Mouse (Mus musculus): ENCODE data around the gene Cdc14b.
A peak's percentile ranks its signal among the peaks of the same experiment; 100 is the strongest.

The Cdc14b gene

DNA sequence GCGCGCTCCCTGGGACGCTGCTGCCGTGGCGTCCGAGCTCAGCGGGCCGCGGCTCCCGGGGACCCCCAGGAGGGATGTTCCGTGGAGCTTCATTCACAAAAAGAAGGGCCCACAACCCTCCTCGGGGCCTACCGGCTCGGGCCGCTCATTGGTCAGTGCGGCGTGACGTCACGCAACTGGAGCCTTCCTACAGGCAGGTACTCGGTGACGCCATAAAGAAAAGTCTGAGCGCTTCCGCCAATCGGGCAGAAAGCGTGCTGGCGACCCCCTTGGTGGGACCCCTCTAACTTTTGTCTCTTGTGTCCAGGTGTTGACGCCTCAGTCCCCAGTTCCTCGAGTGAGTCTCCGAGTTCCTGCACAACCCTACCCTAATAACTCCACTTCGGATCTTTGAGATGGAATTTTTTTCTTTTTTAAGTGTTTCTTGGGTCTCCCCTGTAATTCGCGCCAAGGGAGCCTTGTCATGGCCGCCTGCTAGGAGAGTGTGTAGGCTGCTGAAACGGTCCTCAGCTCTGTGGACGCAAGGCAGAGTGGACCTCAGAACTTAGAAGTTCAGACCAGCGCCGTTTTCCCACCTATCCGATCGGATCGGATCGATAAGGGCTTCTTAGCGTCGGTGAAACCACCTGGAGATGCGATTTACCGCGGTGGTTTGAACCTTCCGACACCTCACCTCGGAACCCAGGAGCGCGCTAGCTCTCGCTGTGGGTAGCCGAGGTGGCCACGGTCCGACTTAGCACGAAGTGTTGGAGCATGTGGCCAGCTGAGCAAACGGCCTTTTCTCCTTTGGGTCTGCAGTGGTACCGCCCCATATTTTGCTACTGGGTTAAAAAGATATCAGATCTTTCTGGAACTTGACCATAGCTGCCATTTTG is at the start of gene Cdc14b:
Gene Cdc14b, minus strand, starts transcription at position 412 of the 875 bp plus-strand sequence.
- DNase-seq: peak; percentile 80

- no peak for DNase-seq
These were observed 47.6 kb upstream of the Cdc14b start for GRCm38 (mm10) chr13:64322561-64323281.

DNA sequence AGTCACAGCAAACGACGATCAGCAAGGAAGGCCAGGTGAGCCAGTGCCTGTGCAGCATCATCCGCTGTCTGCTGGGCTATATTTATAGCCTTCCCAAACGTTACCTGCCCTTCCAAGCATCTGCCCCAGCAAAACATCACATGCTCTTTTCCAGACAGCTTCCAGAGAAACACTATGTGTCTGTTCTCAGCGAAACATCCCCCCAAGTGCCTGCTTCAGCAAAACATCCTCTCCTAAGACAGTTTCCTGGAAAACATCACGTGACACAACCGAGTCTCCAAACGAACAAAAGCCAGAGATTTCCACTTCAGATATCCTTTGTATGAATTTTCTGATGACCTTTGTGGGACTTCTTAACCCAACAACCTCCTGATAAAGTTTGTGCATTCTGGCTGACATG is 45.2 kb upstream of the Cdc14b start:
- DNase-seq: no peak

DNA sequence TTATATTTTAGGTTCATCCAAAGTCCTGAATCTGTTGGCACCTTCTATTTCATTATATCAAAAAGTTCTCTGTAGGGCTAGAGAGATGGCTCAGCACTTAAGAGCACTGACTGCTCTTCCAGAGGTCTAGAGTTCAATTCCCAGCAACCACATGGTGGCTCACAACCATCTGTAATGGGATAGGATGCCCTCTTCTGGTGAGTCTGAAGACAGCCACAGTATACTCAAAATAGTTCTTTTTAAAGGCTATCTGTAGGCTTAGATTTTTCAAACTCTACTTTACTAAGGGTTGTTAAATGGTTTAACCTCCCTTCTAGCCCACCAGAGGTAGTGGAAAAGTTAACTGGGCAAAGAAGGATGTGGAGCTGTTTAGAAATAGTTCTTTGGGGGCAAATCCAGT is 44.7 kb upstream of the Cdc14b start:
- DNase-seq: no peak

GRCm38 (mm10) chr13:64318355-64318754 is 43.3 kb upstream of the Cdc14b start:
- DNase-seq: no peak

DNA sequence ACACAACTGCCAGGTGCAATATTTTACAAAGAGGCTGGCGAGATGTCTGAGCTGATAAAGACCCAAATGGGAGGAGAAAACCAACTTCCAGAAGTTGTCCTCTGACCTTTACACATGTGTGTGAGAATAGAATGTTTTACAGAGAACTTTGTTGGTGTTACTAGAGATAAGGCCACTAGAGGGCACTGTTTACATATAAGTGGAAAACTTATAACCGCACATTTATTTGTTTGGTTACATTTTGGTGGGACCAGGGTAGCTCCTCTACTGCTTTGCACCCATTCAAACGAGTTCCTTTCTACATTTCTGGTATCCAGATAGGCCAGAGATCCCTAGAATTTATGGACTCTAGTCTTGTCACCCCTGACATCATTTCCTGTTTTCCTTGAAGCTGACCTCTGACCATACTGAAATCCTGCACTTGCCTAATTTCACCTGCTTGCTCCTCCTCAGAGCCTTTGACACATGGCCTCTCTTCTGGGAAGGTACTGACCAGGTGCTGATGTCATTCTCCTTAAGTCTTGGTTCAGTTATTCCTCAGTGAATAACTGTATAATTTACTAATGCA is 40.5 kb upstream of the Cdc14b start:
- no peak for DNase-seq

DNA sequence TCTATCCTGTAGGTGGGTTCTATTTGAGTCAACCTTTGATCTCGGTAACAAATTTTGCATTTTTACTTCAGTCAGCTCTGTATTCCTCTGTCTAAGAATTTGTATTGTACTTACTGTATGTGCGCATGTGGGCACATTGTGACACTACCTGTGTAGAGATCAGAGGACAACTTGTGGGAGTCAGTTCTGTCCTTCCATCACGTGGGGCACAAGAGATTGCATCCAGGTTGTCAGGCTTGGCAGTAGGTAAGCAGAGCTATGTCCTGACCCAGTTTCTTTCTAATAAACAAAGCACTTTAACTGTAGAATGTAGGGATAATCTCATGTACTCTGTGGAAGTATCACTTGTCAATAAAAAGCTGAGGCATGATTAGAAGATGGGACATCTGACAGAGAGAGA is 39.0 kb upstream of the Cdc14b start:
- DNase-seq: no peak

- no peak for DNase-seq
These were observed 37.8 kb upstream of the Cdc14b start for GRCm38 (mm10) chr13:64312916-64313289.

- peak; percentile 94 for DNase-seq
These were observed 37.2 kb upstream of the Cdc14b start, which contains the start of gene Aaed1 for GRCm38 (mm10) chr13:64312024-64312915. Aaed1 (minus strand) TSS chr13:64312710.

DNA sequence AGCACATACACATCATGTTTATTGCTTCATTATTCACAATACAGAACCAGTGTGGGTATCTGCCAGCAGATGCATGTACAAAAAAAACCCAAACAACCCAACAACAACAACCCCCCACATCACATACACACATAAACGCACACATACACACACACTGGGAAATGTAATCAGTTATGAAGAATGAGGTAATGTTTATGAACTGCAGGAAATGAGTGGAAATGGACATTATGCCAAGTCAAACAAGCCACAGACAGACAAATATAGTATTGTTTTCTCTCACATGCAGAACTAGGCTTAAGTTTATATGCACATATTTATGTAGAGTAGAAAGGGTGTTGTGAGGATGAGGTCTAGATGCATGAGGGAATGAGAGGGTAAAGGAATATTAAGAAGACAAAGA is 36.2 kb upstream of the Cdc14b start:
- no peak for DNase-seq

- DNase-seq: no peak
These were observed 35.5 kb upstream of the Cdc14b start for GRCm38 (mm10) chr13:64310585-64310984.

DNA sequence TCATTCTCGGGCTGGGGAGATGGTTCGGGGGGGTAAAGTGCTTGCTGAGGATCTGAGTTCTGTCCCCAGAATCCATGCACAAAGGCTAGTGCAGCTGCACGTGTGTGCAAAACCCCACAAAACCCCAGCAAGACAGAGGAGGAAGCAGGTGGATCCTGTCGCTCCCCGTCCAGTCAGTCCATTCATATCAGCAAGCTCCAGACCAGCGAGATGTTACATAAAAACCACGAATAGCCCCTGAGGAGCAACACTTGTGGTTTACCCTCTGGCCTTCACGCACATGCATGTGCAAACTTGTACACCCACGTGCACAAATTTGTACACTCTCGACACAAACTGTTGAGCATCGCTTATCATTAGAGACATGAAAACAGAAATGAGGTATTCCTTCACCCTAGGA is 34.8 kb upstream of the Cdc14b start:
- DNase-seq: no peak

DNA sequence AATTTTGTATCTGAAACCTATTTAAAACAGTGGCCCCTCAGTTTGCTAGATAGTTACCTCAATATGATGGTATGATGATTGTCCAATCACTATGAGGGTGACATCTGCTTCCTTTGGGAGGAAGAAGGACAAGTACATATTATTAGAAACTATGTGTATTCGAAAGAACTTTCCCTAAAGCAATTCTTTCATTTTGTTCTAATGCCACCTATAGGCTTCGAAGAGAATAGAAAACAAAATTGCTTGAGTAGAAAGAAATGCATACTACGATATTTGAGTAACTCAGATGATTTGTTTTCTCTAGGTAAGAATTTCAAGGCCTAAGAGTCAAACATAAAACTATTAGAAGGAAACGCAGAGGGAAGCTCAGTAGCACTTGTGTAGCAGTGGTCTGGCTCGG is 33.9 kb upstream of the Cdc14b start:
- no peak for DNase-seq

DNA sequence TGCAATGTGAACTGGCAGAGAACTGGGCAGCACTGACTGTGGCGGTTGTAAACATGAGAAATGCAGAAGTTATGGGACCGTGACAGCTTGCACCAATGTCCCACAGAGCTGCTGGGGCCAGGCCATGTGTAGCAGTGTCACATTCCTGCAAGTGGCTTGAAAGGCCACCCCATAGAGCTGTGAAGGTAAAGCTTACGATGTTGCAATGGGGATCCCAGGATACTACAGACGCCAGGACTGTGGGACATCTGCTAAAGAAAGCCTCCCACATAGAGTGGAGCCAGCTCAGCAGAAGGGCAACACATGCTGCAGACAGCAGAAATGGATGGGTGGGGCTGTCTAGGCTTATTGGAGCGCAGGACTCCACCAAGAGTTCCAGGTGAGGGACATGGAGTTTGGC is 32.4 kb upstream of the Cdc14b start:
- DNase-seq: no peak

DNA sequence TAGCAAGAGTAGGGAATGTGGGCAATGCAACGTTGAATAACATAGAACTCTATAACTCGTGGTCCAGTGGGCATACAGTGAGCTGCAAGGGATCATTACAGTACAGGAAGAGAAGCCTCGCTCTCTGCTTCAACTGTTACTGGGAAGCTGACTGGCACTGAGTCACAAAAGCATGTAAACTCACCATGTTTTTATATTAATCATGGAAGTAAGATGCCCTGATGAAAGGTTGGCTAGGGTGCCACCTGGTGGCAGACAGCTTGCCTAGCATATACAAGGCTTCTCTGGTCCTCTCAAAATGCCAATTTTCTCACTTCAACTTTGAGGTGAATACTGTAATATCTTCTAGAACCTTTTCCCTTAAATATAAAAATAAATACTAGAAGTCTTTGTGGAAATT is 31.0 kb upstream of the Cdc14b start:
- DNase-seq: peak; percentile 84

GRCm38 (mm10) chr13:64299069-64299468 is 24.0 kb upstream of the Cdc14b start:
- DNase-seq: no peak

GRCm38 (mm10) chr13:64286791-64287190 is 11.7 kb upstream of the Cdc14b start:
- no peak for DNase-seq

- DNase-seq: no peak
These were observed 11.2 kb upstream of the Cdc14b start for GRCm38 (mm10) chr13:64286321-64286720.

GRCm38 (mm10) chr13:64284676-64285075 is 9.6 kb upstream of the Cdc14b start:
- no peak for DNase-seq

DNA sequence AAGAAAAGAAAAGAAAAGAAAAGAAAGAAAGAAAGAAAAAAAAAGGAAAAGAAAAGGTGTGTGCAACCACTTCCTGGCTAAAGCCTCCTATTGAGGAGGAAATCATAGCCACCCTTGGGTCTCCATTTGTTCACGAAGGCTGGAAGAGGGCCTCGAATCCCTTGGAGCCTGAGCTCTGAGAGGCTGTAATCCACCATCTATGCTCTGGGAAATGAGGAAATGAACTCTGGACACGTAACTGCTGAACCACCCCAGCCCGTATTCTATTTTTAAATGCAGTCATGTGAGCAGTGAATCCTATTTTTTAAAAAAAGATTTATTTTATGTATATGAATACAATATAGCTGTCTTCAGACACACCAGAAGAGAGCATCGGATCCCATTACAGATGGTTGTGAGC is 5.8 kb upstream of the Cdc14b start:
- no peak for DNase-seq

DNA sequence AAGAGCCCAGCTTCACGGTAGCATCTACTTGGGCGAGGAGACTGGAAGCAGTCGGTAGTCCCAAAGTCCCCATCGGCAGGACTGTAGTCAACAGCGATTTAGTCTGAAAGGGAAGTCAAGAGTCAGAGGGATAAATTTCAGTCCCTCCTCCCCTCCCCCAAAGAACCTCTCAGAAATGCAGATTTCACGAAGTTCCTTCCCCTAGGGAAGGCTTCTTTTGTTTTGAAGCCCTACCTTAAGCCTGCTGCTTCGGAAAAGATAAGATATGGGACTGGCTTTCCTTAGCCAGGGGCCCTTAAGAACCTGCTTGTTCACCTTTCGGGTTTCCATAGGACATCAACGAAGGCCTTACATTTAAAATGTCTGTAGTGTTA is 651 bp upstream of the Cdc14b start:
- DNase-seq: no peak

DNA sequence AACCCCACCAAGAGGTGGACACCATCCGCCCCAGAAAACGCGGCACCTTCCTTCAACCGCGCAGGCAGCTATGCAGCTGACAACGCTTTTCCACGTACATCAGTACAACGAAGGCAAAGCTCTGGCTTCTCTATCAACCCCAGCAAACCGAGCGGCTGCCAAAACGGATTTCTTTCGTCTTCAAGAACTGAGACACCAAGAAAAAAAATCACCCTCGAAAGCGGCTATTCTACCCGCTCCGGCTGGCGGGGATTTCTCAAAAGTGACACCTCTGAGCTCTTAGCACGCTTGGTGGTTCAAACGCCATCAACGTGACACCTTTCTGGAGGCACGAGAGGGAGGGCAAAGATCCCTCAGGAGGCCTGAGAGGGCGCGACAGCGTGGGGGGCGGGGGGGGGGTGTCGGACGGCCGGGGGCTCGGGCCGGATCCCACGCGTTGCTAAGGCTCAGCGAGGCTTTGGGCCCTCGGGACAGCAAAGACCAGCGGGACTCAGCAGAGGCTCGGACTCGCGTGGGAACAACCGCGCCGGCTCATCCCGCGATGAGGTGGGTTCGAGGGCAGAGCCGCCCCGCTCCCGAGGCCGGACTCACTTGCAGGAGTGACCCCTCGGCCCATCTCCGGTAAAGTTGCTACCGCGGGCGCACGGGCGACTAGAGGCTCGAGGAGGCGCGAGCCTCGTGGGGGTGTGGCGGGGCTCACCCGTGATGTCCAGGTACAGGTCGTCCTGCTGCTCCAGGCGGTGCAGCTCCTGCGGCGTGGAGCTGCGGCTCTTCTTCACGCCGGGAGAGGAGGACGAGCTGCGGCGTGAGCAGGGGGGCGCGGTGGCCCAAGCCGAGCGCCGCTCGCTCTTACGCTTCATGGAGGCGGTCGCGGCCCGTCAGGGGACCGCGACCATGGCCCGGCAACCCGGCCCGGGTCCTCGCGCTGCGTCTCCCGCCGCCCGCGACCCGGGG is 922 bp downstream of the Cdc14b start:
- DNase-seq: peak; percentile 49

Data from thymus, postnatal 4 days (tissue).